Mouse (Mus musculus) lung, adult 18-20 months (tissue): ENCODE measurements at regions not wholly inside any gene's neighbourhood (a gene's known extent, or its start where the extent isn't known, plus 50 kb on each side); places are given as distances from the start of the nearest gene placed in this dataset.
A peak's percentile ranks its signal among the peaks of the same experiment; 100 is the strongest.

Experiments
- DNase-seq, 2 experiments: peaks; one replicate each; pipeline ENCODE4 v3.0.0; 2022; ENCODE audit warnings: mixed read lengths in 2 of 2

DNA sequence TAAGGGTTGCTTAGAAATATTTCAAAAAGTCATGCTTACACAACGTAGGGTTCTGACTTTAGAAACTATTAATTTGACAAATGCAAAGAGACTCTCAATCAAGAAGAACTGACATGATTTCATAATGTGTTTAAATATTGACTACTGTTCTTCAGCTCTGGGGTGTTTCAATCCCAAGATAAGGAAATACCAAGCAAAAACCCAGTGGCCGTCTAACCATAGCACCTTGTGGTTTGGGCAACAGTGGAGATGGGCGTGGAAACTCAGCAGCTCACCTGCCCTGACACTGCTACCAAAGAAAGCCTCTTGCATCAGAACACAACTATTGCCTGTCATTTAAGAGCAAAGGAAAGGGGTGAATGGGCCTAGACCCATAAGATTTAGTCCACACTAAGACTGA lies 119.9 kb downstream of the Foxa2 start:
- DNase-seq: peak; percentile 80 to 88

DNA sequence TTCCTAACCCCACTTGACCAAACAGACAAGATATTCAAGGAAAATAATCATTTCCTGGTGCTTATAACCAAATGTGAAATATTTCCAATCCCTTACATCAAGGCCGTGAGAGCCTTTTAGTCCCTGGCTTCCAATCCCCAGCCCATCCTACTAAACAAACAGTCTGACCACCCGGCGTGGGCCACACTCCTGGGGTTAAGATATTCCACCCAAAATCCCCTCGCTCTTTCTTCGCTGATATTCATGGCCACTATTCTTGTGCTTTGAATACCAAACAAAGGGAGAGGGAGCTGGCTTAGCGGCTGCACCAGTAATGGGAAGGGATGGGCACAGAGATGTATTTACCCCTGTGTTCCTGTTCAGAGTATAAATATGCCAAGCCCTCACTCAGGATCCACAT lies 139.4 kb downstream of the Foxa2 start:
- DNase-seq: no peak

DNA sequence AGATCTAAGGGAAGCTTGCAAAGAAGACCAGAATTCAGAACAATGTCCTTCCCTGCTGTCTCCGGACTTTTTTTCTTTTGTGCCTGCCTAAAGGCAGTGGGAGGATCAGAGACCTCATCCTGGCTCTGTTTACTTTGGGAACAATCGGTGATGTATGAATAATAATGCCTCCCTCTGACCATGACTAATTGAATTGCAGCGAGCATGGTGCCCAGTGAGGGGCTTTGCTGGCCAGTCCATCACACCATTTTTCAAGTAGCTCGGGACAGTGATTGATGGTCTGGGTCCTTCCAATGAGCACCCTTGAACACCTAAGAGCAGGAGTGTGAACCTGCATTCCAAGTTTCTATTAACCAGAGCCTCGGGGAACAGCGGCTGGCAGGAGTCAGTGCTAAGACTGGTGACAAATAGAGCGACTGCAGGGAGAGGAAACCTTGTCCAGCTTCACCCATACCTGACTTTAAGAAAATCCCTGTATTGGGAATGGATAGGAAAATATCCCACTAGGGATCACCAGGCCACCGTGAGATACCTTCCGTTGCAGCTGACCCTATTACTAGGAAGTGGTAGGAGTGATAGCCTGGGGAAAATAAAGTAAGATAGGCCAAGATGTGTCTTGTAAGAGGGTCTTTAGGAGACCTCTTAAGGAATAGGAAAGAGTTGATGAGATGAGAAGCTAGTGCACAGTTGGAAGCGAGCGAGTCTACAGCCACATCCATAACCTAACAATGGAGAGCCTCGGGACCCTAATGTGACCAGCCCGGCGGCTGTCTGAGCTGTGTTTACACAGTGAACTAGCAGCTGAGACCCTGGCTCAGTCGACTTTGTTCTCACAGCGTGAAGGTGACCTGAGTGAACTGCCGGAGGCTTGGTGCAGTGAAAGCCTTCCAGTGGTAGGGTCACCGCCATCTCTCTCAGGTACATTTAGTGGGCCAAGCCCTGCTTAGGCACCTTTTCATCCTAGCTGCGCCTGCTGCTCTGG lies 140.7 kb downstream of the Foxa2 start:
- no peak for DNase-seq

DNA sequence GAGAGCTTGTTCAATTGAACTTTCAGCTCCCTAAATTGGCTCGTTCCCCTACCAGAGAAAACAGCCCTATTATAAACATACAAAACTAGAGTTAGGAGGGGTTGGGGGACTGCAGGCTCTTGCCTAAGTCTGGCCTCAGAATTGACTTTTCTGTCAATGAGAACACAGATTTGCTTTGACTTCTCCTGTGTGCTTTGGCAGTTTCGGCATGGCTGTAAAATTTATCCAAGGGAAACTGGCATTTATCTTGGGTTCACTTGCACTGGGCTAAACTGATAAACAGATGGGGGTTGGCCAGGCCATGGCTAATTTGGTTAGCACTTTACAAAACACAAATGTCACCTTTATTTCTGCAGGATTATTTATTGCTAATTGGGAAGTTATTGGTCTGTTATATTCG lies 141.7 kb downstream of the Foxa2 start:
- no peak for DNase-seq

DNA sequence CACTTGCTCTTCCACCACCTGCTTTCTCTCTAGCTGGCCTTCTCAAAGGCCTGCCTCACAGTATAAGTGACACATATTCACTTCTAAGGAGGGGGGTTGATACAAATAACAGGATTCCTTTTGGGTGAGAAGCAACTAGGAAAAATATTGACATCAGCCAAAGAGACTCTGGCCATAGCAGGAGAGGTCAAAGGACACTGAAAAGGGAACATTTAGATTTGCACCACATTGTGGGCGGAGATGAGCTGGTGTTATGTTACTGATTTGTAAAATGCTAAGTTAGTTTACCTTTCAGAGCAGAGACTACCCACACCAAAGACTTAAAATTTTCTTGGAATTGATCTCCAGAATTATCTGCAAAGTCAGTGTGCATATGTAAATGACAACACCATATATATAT lies 147.5 kb downstream of the Foxa2 start:
- no peak for DNase-seq

DNA sequence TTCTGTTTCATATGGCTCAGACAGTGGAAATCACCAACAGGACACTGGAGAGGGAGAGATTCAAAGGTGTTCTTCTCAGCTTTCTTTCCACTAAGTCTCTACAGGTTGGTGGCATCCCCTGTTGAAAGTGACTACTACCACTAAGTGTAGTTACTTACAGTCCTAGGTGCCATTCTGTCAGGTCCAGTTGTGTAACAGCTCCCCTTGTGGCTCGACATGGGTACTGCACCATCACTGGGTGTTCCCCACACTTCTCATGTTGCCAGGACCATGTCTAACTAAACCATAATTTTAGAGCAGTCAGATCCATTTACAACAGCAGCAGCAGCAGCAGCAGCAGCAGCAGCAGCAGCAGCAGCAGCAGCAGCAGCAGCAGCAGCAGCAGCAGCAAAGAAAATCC lies 151.1 kb downstream of the Foxa2 start:
- DNase-seq: peak; percentile 32 to 65

DNA sequence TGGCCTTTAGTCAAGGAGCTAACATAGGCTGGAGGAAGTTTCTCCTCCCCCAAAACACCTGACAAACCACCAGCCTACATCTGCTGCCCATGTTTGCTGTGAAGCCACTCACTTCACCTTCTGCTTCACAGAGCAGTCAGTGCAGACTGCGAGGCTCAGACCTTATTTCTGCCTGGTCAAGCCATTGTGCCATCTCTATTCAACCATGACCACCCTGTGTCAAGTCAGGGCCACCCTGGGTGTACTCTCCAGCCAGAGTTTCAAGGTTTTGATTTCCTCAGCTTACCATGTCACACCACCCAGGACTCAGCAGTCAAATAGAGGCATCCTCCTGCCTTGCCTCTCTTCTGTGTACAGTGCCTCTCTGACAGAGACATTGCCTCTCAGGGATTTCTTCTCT lies 152.6 kb downstream of the Foxa2 start:
- DNase-seq: no peak

DNA sequence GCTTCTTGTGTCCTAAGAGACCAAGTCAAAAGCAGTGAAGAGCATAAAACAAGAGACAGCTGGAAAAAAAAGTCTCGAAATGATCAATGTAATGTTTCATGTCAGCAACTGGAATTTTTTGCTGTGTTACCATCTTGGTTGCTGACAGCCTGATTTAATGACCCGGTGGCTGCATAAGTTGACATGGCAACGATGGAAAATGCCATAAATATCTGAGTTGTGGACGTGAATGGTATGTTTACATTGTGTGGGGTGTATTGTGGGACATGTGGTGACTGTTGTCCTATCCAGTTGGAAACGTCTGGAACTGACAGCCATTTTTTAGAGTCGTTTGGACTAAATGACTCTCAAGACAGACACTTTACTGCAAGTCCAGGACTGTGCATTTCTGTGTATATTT lies 160.6 kb downstream of the Foxa2 start:
- DNase-seq: no peak

DNA sequence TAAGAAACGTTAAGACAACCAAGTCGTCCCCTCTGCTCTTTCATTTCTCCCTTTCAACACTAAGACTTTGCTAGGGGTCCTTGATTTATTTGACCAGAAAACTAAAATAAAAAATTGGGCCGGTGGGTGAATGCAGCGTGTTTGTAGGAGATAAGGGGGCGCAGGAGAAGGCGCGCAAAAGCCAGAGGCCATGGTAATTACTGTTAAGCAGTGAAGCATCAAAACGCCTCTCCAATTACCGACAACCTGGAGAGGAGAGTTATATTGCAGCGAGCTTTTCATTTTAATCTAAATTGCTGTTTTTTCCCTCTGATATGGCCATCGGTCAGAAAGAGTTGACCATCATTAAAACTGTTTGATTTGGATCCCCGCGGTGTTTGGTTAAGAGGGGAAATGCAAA lies 168.9 kb downstream of the Foxa2 start:
- no peak for DNase-seq

DNA sequence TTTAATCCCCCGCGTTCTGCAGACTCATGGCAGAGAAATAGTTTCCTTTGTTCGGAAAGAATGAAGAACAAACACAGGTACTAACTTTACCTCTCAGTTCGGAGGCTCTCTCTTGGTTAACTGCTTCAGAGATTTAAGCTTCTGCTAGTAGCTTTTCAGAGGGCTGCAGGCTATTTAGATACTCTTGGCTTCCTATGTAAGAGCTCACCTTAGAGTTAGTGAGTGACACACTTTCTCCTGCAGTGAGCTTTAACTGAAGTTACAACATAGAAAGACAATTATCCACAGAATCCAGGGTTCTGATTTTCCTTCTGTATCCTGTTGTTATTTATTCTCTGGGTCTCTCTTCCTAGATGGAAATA lies 169.2 kb downstream of the Foxa2 start:
- no peak for DNase-seq

DNA sequence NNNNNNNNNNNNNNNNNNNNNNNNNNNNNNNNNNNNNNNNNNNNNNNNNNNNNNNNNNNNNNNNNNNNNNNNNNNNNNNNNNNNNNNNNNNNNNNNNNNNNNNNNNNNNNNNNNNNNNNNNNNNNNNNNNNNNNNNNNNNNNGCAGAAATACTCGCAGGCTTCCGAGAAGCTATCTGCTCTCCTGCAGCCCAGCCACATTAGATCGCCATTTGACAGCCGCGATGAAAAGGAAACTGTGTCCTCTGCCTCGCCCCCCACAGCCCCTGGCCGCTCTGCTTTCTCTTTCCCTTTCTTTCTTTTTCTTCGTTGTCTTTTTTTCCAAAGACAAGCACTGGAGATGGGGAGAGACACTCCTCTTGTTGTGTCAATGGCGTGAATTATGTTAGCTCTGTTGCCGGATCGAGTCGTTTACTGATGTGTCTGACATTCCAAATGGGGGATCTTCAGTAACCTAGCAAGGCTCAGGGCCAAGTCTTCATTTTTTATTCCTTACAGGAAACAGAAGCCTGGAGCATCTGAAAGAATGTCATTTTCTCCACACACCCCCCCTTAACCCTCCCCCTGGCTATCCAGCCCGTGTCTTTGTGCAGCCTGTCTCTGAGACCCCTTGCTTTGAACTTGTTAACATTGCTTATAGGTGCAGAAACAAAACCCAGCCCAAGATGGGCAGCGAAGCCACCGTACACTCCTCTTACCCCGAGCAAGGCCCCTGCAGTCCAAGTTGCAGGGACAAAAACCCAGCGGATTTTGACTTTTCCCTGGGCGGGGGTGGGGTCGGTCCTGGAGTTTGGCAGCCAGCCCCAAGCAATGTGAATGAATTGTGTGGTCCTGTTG lies 169.8 kb downstream of the Foxa2 start:
- DNase-seq: no peak

DNA sequence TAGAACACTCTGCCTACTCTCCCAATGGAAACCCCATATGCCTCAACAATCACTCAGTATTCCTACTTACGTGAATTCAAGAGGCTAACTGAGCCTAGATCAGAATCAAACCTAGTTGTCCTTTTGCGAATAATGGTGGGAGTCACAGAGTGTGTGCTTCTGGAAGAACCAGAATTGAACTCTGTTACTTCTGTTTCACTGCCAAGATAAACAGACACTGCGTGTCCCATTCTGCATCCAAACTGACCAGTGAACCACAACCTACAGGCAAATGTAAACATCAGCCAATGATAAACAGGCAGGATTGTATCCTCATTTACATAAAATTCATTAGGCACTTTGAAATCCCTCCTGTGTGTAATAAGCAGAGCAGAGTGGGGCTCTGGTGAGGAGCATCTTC lies 173.8 kb downstream of the Foxa2 start:
- no peak for DNase-seq

DNA sequence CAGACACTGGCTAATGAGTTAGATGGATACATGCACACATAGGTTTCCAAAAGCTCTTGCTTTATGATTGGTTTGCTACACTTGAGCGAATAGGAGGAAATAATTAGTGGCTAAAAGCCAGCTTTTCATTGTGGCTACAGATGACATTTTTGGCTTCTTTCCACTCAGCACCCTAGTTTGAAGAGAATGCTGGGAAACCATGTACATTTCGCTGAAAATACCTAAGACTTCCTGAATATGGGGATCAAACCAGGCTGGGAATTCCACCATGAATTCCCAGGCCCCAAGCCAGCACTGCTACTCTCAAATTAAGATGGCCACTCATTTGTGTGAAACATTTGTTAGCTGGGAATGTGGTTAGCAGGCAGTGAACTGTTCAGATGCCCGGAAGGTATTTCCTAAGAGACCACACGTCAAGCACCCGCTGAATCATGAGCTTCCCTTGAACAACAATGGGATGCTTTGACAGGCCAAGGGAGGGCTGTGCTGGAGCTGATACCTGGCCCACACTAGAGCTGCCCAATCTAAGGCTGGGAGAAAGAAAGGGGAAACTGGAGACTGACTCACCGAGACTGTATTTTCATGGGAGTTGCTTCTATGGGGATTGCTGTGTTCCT lies 195.5 kb downstream of the Foxa2 start:
- DNase-seq: no peak

DNA sequence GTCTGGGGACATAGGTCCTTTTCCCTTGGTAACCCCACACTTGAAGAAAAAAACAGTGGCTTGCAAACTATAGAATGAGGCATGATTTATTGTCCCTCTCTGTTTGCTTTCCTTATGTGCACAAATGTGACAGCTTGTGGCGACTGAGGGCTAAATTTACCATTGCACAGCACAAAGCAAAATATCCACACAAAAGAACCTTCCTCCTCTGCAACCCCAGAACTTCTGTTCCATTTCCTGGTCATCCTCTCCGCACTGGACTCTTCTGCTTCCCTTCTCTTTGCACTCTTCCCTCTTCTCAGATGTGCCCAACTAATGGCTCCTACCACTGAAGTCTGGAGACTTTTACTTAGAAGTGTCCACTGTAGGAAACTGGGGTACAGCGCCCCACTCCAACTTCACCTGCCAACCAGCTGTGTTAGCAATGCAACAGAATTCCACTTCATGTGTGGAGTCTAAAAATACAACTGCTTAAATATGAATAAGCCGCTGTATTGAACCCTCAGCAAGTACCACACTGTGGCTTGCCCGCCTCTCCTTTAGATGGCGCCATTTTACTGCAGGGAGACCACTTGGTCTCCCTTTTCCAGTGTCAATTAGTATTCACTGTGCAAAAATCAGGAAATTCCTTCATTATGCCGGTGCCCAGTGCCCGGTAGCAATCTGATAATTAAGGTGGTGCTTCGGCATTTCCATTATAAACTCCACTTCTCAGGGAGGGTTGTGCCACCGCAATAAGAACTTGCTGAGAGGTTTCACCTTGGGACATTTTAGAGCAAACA lies 199.6 kb downstream of the Foxa2 start:
- DNase-seq: peak; percentile 24 to 56

DNA sequence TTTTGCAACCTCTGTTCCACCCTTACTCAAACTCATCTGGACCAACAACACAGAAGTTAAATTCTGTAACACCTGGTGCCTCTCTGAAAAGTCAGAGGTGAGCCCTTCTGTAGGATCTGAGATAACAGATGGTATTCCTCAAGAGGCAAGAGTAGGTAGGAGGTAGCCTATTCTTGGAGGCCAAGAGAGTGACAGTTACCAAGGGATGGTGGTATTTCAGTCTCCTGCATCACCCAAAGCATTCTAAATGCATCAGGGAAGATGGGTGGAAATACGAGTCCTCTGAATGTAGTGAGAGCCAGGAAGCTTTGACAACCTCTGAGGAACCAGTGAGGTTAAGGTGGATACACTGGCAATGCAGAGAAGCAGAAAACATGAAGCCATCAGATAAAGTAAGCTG lies 201.5 kb downstream of the Foxa2 start:
- no peak for DNase-seq

DNA sequence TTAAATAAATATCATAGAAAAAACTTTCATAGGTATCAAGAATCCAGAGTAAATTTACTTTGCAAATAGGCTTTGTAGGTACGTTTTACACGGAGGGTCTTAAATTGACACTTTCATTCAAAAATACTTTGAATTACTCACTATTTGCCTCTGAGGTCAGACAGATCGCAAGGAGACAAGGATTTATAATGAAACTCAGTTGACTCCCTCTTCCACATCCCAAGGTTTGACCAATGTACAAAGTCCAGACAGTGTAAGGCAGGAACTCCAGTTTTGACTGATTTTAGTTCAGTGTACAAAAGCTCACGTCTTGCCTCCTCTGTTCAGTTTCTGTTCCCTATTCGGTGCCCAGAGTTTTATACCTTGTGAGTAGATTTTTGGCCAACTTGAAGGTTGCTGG lies 205.8 kb downstream of the Foxa2 start:
- DNase-seq: no peak

DNA sequence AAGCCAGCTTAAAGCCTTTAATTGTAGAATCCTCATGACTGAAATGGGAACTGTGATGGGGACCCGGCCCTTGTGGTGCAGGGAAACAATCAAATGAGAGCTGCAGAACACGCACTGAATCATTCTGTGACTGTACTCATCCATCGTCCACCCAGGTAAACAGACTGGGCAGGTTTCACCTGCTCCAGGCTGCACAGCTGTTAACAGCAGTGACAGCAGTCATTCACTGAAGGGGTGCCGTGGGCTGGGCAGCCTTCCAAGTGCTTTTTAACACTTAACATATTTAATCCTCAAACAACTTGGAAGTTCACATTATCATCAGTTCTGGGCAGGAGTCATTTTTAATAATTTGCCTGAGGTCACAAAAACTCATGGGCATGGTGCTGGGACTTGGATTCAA lies 208.2 kb downstream of the Foxa2 start:
- no peak for DNase-seq

DNA sequence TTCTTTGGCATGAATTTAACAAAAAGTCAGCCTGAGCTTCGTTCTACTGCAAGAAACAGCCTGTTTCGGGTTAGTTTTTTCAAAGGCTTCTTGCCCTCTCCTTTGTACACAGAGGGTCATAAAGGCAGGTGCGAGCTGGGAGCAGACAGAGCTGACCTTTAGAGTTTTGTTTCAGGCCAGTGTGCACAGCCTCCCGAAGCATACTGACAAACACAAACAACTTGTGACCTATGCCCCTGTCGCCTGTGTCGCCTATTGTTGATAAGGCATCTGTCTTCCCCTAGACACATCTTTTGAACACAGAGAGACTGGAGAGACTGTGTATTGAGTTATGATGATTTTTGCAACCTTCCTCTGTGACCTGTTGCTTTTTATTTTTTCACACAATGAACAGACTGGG lies 216.2 kb downstream of the Foxa2 start:
- no peak for DNase-seq

DNA sequence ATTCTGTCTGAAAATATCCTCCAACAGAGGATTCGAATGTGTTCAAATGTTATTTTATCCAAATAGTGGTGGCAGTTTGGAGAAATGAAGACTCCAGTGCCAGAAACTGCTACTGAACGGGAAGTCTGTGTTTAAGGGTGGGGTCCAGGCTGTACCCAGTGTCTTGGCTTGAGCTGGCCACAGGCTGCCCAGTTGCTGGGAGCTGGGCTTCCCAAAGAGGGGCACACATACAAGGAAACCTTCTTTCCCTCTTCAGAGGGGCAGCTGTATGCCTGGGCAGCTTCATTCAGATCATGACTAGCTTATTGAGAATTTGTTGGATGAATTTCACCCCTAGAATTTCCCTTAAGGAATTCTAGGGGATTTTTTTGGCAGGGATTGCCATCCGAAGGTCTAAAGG lies 229.8 kb downstream of the Foxa2 start:
- no peak for DNase-seq

DNA sequence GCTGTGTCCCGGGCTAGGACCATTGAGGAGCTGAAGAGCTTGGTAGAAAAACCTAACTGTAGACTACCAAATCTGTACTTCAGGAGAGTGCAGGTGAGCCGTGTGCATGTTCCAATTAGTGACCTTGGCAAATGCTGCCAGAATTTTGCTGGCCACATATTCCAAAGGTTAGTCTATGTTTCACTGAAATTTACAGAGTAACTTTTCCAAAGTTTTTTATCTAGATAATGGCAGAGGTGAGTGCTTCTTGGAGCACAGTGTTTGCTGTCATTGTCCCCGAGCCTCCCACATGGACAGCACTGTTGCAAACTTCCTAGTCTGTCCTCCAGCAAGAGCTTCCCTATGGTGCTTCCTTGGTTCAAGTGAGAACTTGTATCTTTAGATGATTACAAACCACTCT lies 232.5 kb downstream of the Foxa2 start:
- DNase-seq: no peak

DNA sequence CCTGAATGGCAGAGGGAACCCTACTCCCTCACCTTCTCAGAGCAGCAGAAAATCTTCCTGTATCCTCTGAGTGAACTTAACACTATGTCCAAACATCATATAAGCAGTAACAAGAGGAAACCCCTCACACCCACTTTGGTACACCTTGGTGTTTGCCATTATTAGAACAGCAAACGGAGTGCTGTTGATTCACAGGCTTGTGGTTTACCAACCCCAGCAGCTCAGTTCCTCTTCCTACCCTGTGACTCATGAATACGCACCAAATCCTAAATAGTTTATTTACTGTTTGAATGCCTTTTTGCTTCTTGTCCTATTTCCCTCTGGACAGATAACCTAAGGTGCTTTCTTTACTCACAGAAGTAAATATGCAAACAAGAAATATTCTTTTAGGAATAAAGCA lies 233.3 kb downstream of the Foxa2 start:
- peak in 1 of 2 experiments; percentile 3 for DNase-seq

DNA sequence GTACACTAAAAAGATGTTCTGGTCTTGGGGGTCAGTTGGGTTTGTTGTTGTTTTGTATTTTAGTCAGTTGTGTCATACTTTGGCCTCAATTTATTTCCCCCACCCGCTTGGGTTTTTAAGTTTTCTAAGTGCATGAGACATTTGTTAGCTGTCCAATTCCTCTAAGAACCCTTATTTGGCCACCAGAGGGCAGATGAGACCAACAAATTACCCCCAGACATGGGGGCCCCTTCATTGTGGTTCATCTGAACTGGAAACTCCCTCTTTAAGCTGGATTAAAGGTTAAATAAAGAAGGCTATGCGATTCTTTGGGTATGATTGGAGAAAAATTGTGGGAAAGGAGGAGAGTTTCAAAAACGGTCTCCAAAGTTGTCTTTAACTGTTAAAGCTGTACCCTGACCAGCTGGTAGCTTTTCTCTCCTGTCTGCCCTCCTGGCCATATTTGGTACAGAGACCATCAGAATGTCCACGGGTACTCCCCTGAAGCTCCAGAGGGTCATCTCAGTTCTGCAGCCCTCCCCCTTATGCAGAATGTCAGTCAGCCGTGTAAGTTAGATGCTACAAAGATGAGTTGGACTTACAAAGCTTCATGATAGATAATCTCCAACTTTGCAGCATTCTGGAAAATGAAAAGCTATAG lies 238.6 kb downstream of the Foxa2 start:
- peak; percentile 11 to 43 for DNase-seq
